Mouse (Mus musculus) forebrain, embryonic 12.5 days (tissue): ENCODE measurements around the gene Brpf3. TPM values are rescaled to one million over a fixed set of nuclear protein-coding genes. Genes with fewer than 3 reads are reported as not detected.
A peak's percentile ranks its signal among the peaks of the same experiment; 100 is the strongest.
"Not testable (repeated sequence)": the region's sequence is repeated elsewhere in the genome, so short reads cannot be mapped to it uniquely, and the experiment has no call there.

Experiments
- ATAC-seq: fragments of 200-750 bp; cut with Nextera tagmentation; 2 replicates; pipeline ENCODE4 v1.8.0; 2017; ENCODE audit warnings: moderate TSS enrichment; ENCODE audit not compliant: low FRiP score
- H3K27ac ChIP-seq: fragments of 300-500 bp; sonication (generic); 2 replicates; pipeline ENCODE4 v1.5.1; 2016; ENCODE audit warnings: mild to moderate bottlenecking
- H3K27me3 ChIP-seq: fragments of 300-500 bp; sonication (generic); 2 replicates; pipeline ENCODE4 v1.6.1; 2016; ENCODE audit warnings: mild to moderate bottlenecking
- H3K36me3 ChIP-seq: fragments of 300-500 bp; sonication (generic); replicated peaks from 2 replicates; pipeline ENCODE4 v1.6.1; 2016; ENCODE audit warnings: mild to moderate bottlenecking
- H3K4me1 ChIP-seq: fragments of 300-500 bp; sonication (generic); 2 replicates; pipeline ENCODE4 v1.6.1; 2016
- H3K4me2 ChIP-seq: fragments of 300-500 bp; sonication (generic); 2 replicates; pipeline ENCODE4 v1.6.1; 2016; ENCODE audit warnings: mild to moderate bottlenecking, moderate library complexity
- H3K4me3 ChIP-seq: fragments of 300-500 bp; sonication (generic); replicated peaks from 2 replicates; pipeline ENCODE4 v1.5.1; 2016; ENCODE audit warnings: mild to moderate bottlenecking
- H3K9ac ChIP-seq: fragments of 300-500 bp; sonication (generic); 2 replicates; pipeline ENCODE4 v1.6.1; 2016; ENCODE audit warnings: mild to moderate bottlenecking
- H3K9me3 ChIP-seq: fragments of 300-500 bp; sonication (generic); 2 replicates; pipeline ENCODE4 v1.6.1; 2016
- WGBS: fragments of 180-500 bp; shearing (Covaris S2); methylation state at CpG from one replicate; pipeline ENCODE4 v1.1.7; 2016; 5-methylcytosine and 5-hydroxymethylcytosine counted together
- polyA plus RNA-seq: library from polyadenylated mRNA; unstranded; fragments of >200 nt; fragmentation: Nextera tagmentation; extraction: Ambion mirVana; gene quantifications from 2 replicates; pipeline ENCODE4 v1.2.1, GENCODE M21; 2016

Gene Brpf3
- polyA plus RNA-seq, 1 experiment from 2014 or later: 16.2 TPM

DNA sequence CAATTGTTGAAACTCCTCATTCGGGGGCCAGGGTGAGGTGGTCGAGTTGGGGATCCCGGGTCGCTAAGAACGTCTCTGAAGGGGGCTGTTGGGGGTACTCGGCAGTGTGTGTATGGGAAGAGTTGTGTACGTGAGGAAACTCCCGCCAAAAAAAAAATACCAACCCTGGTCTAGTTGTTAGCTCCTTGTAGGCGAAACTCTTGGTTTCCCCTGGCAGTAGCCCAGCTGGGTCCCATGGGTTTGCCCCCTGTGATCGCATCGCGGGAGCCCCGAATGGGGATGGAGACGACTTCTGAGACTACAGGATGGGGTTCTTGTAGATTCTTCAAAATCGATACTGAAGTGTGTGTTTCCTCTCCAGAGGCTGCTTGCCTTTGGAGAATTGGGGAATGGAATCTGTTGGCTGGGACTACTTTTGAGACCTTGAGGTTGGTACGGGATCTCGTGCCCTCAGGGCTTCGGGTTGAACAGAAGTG is 1.2 kb downstream of the Brpf3 start:
- WGBS: under 1% methylated on average over 18 of the region's 18 CpGs
- Histone ChIP-seq H3K27me3 (no peaks in the 10 kb centered on the region), H3K27ac (peak overlapping the region; percentile 73), H3K4me3 (peak overlapping the region; percentile 92), H3K4me1 (peaks cover 29% of the 10 kb centered on the region), H3K4me2 (peak overlapping the region; percentile 92), H3K9me3 (no peaks in the 10 kb centered on the region), H3K36me3 (peaks cover 15% of the 10 kb centered on the region), H3K9ac (peak overlapping the region; percentile 100)
- no peak; the same call in 1 of the 2 replicates for ATAC-seq

DNA sequence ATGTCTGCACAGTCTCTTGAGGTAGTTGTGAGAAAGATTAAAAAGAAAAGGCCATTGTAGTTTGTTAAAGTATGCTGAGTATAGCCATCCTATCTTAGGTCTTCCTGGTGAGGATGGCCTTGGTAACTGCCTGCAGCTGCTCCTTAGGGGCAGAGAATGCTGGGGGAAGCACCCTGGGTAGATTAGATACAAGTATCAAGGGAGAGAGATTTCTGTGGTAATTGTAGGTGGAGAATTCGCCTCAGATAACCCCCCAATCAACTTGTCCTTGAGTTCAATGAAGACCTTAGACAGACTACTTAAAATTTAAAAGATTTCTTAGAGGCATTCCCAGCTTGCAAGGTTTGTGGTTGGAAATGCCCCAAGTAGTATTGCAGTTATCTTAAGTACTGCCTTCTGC is 2.4 kb downstream of the Brpf3 start:
- H3K4me3 ChIP-seq: no peak overlapping the region
- no peak overlapping the region for H3K4me2 ChIP-seq
- no peak overlapping the region for H3K9ac ChIP-seq
- peaks cover 29% of the 10 kb centered on the region for H3K4me1 ChIP-seq
- no peak for ATAC-seq
- WGBS: 87% methylated on average over 1 of the region's 1 CpGs
- no peaks in the 10 kb centered on the region for H3K27me3 ChIP-seq
- peaks cover 25% of the 10 kb centered on the region for H3K36me3 ChIP-seq
- no peaks in the 10 kb centered on the region for H3K9me3 ChIP-seq
- no peak overlapping the region for H3K27ac ChIP-seq

DNA sequence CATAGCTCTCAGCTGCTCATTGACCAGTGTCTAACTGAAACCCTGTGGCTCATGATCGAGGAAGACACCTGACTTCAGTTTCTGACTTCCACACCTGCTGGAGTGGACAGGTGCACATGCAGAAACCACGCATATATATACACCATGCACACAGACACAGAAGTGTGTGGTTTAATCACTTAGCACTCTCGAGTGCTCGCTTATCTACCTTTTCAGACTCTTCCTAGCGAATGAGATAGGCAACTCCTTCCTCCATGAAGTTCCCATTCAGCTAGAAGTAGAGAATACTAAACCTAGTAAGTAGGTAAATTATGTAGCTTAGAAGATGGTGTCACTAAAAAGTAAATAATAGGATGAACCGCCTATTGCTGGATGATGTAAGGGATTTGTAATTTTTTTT is 4.1 kb downstream of the Brpf3 start:
- WGBS: 94% methylated on average over 6 of the region's 6 CpGs
- H3K9me3 ChIP-seq: no peaks in the 10 kb centered on the region
- H3K9ac ChIP-seq: no peak overlapping the region
- no peaks in the 10 kb centered on the region for H3K27me3 ChIP-seq
- ATAC-seq: no peak
- peaks cover 17% of the 10 kb centered on the region for H3K4me1 ChIP-seq
- no peak overlapping the region for H3K4me3 ChIP-seq
- peaks cover 41% of the 10 kb centered on the region for H3K36me3 ChIP-seq
- no peak overlapping the region for H3K4me2 ChIP-seq
- no peak overlapping the region for H3K27ac ChIP-seq

DNA sequence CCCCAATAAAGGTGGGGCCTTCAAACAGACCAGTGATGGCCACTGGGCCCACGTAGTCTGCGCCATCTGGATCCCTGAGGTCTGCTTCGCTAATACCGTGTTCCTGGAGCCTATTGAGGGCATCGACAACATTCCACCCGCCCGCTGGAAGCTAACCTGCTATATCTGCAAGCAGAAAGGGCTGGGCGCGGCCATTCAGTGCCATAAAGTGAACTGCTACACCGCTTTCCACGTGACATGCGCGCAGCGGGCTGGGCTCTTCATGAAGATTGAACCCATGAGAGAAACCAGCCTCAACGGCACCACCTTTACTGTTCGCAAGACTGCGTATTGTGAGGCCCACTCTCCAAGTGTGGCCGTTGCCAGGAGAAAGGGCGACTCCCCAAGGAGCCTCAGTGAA is 5.9 kb downstream of the Brpf3 start:
- Histone ChIP-seq H3K4me1 (peaks cover 10% of the 10 kb centered on the region), H3K9me3 (no peaks in the 10 kb centered on the region), H3K4me2 (no peak overlapping the region), H3K36me3 (peaks cover 57% of the 10 kb centered on the region), H3K9ac (no peak overlapping the region), H3K4me3 (no peak overlapping the region), H3K27ac (no peak overlapping the region), H3K27me3 (no peaks in the 10 kb centered on the region)
- ATAC-seq: no peak
- 96% methylated on average over 19 of the region's 19 CpGs for WGBS

DNA sequence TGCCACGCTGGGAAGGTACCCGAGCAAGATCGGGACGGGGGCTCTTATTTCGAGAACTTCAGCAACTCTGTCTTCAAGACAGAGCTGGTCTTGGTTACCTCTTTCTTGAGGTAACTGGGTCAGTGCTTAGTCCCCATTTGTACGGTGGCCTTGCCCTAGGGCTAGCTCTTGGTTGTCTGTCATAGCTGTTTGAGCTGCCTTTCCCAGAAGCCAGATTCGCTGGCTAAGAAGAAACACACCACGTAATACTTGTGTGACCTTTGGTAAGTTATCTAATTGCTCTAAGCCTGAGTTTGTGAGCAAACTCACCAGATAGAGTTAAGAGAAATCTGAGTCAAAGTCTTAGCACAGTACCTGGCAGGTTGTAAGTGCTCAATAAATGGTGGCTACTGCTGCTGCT is 7.8 kb downstream of the Brpf3 start:
- H3K27ac ChIP-seq: no peak overlapping the region
- no peaks in the 10 kb centered on the region for H3K4me1 ChIP-seq
- 97% methylated on average over 8 of the region's 8 CpGs for WGBS
- H3K9me3 ChIP-seq: no peaks in the 10 kb centered on the region
- H3K36me3 ChIP-seq: peaks cover 75% of the 10 kb centered on the region
- H3K4me3 ChIP-seq: no peak overlapping the region
- ATAC-seq: no peak
- no peak overlapping the region for H3K4me2 ChIP-seq
- H3K9ac ChIP-seq: no peak overlapping the region
- no peaks in the 10 kb centered on the region for H3K27me3 ChIP-seq

DNA sequence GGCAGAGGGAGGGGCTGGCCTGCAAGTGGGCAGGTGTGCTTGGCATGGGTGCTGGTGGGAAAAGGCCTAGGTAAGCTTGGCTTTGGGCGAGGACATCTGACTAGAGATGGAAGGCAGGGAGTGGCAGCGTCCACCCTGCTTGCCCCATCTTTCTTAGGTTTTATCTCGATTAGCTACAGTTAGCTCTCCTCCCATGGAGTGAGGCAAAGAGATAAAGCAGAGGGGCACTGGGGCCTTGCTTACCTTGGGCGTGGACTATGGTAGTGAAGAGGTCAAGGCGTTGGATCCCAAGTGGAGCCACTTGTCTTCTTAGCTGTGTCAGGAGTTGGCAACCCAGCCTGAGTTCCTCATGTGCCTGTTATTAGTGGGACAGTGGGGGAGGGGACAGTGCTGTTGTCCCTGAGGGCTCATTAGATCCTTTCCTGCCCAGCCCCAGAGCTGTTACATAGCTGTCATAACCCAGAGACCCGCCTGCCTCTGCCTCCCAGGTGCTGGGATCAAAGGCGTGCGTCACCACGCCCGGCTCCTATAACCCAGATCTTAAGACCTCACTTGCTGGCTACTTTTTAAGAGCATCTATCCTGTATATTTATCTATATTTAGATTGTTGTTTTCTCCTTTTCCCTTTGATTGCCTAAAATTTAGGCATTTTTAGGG is 8.4 kb downstream of the Brpf3 start:
- Histone ChIP-seq H3K36me3 (peaks cover 81% of the 10 kb centered on the region), H3K4me1 (no peaks in the 10 kb centered on the region), H3K4me3 (no peak overlapping the region), H3K27ac (no peak overlapping the region), H3K27me3 (no peaks in the 10 kb centered on the region), H3K9me3 (no peaks in the 10 kb centered on the region), H3K4me2 (no peak overlapping the region), H3K9ac (no peak overlapping the region)
- no peak for ATAC-seq
- 94% methylated on average over 10 of the region's 10 CpGs for WGBS

DNA sequence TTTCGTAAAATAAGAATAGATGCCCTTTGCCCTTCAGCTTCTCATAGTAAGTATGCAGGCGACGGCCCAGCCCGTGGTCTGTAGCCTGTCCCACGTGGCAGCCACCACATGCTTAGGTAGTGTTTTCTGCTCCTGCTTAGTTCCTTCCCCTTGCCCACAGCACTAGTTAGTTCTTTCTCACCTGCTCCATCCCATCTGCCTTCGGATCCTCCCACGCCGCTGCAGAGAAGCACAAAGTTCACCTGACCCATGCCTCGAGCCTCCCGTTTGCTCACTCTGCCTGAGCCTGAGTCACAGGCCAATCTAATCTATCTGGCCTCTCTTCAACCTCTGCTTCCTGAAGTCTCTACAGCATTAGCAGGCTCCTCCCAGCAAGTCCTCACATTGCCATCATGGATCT is 11.5 kb downstream of the Brpf3 start:
- peaks cover 90% of the 10 kb centered on the region for H3K36me3 ChIP-seq

DNA sequence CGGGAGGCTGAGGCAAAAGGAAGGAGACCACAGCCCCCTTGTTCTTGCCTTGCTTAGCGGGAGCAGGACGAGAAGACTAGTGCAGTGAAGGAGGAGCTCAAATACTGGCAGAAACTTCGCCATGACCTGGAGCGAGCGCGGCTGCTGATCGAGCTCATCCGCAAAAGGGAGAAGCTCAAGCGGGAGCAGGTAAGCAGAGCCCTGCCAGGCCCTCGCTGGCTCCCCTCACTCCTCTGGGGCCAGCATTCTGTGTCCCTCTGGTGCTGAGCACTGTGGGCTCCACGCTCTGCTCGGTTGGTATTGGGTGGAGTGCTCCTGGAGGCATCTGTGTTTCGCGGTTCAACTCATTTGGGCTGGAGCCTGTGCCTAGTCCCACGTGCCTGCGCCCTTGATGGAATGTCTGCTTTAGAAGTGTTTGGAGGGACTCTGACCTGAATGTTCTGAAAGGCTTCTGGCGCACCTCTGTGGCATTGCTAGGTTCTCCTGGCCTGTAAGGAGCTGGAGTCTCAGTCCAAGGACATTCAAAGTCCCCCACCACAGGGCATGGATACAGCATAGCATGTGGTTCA is 13.7 kb downstream of the Brpf3 start:
- Histone ChIP-seq H3K9ac (no peak overlapping the region), H3K27ac (no peak overlapping the region), H3K4me2 (no peak overlapping the region), H3K4me1 (no peaks in the 10 kb centered on the region), H3K4me3 (no peak overlapping the region), H3K36me3 (peaks cover 93% of the 10 kb centered on the region), H3K9me3 (no peaks in the 10 kb centered on the region), H3K27me3 (no peaks in the 10 kb centered on the region)
- WGBS: 91% methylated on average over 18 of the region's 18 CpGs
- no peak for ATAC-seq

More for the DNA sequence above, 11.5 kb downstream of the Brpf3 start:
- Histone ChIP-seq H3K9me3 (no peaks in the 10 kb centered on the region), H3K9ac (no peak overlapping the region), H3K4me1 (no peaks in the 10 kb centered on the region), H3K27me3 (no peaks in the 10 kb centered on the region), H3K4me3 (no peak overlapping the region), H3K27ac (no peak overlapping the region), H3K4me2 (no peak overlapping the region)
- no peak for ATAC-seq
- 93% methylated on average over 10 of the region's 10 CpGs for WGBS

DNA sequence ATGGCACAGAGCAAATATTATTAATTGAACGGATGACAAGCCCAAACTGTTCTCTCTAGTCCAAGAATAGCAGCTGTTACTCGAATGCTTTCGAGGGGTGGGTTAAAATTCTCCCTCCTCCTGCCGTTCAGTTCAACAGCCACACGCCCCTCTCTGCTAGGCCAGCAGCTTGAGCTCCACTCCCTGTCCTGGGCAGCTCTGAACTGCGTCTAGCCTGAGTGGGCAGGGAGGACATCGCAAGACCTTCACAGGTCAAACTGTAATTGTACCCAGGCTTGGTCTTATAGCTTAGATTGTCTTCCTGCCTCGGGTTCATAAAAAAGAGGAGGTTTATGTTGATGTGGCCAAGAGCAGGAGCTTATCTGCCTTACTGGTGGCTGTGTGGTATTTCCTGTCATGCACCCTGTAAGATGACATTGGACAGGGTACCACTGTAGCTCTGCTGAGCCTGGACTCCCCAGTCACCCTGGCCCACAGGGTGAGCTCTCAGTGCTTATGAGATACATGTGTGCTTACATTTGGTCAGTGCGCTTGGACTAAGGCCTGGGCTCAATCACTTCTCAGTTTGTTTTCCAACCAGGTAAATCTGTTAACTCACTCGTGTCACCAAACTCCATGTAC is 14.6 kb downstream of the Brpf3 start:
- no peak overlapping the region for H3K4me3 ChIP-seq
- no peaks in the 10 kb centered on the region for H3K9me3 ChIP-seq
- ATAC-seq: no peak
- no peaks in the 10 kb centered on the region for H3K4me1 ChIP-seq
- H3K27ac ChIP-seq: no peak overlapping the region
- WGBS: 93% methylated on average over 10 of the region's 10 CpGs
- no peaks in the 10 kb centered on the region for H3K27me3 ChIP-seq
- no peak overlapping the region for H3K4me2 ChIP-seq
- H3K9ac ChIP-seq: no peak overlapping the region
- H3K36me3 ChIP-seq: peaks cover 93% of the 10 kb centered on the region

DNA sequence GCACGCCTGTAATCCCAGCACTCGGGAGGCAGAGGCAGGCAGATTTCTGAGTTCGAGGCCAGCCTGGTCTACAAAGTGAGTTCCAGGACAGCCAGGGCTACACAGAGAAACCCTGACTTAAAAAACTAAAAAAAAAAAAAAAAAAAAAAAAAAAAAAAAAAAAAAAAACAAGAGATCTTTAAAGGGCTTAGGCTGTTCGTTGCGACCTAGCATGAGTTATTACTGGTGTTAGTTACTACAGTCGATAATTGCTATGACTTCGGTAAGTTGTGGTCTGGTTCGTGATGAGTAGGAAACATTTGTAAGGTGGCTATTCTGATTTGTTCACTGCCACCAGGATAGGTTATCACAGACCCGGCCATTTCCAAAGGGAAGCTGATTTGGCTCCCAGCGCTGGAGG is 15.4 kb downstream of the Brpf3 start:
- H3K4me3 ChIP-seq, H3K4me2 ChIP-seq, ATAC-seq, H3K27me3 ChIP-seq, H3K9ac ChIP-seq, H3K4me1 ChIP-seq, H3K27ac ChIP-seq, H3K9me3 ChIP-seq: not testable (repeated sequence)
- 95% methylated on average over 10 of the region's 10 CpGs for WGBS
- peaks cover 93% of the 10 kb centered on the region for H3K36me3 ChIP-seq

DNA sequence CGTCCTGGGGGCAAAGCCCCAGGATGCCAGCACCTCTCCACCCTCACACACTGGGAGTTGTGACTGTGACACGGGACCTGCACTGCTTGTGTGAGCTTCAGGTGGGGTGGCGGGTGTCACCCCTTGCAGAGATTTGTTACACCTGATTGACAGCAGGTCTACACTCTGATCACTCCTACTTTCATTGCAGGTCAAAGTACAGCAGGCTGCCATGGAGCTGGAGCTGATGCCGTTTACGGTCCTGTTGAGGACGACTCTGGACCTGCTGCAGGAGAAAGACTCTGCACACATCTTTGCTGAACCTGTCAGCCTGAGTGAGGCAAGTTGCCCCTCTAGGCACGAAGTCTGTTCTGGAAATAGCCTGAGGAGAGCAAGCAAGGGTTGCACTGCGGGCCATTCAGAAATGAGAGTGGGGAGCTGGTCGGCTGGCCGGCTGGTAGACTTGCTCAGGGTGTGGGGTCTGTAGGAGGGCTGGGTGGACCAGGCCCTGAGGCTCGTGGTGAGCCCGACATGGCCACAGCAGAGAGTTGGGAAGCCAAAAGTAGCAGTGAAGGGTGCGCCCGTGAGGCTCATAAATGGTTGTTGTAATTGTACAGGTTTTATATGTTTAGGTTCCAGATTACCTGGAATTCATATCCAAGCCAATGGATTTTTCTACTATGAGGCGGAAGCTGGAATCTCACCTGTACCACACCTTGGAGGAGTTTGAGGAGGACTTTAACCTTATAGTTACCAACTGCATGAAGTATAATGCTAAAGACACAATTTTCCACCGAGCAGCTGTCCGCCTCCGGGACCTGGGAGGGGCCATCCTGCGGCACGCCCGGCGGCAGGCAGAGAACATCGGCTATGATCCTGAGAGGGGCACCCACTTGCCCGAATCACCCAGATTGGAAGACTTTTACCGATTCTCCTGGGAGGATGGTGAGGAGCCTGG is 16.3 kb downstream of the Brpf3 start:
- ATAC-seq: no peak
- Histone ChIP-seq H3K4me3 (no peak overlapping the region), H3K27ac (no peak overlapping the region), H3K27me3 (no peaks in the 10 kb centered on the region), H3K4me2 (no peak overlapping the region), H3K4me1 (no peaks in the 10 kb centered on the region), H3K9me3 (no peaks in the 10 kb centered on the region), H3K9ac (no peak overlapping the region), H3K36me3 (peaks cover 96% of the 10 kb centered on the region)
- 94% methylated on average over 25 of the region's 25 CpGs for WGBS

DNA sequence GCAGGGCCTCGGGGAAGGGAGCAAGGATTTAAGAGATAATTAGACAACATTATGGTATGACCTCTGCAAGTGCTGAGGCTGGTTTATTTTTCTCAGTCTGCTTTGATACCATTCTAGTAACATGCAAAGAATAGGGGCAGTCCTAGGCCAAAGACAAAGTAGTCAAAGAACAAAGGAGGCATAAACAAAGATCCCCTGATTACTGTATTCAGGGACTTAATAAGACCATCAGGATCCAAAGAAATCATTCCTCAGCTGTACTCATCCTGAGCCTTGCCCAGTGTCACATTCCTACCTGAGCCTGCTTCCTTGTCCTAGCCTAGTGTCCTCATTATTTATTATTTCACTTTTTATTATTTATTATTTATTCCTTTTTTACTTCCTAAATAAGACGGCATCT is 19.3 kb downstream of the Brpf3 start:
- Histone ChIP-seq H3K36me3 (peaks cover 96% of the 10 kb centered on the region), H3K4me1 (no peaks in the 10 kb centered on the region), H3K4me3 (no peak overlapping the region), H3K4me2 (no peak overlapping the region), H3K27ac (no peak overlapping the region), H3K9ac (no peak overlapping the region), H3K27me3 (no peaks in the 10 kb centered on the region), H3K9me3 (no peaks in the 10 kb centered on the region)
- WGBS: 73% methylated on average over 2 of the region's 2 CpGs
- ATAC-seq: no peak
